Mouse (Mus musculus) kidney, adult 2 months (tissue): ENCODE measurements around the gene Scgb2a2.

Experiments used
- CTCF ChIP-seq: fragments of 200-500 bp; conservative IDR thresholded peaks from 2 replicates; pipeline ENCODE4 v1.5.1; 2011; ENCODE audit warnings: low read depth, mild to moderate bottlenecking, control low read depth, low read length, moderate library complexity, mixed read lengths; ENCODE audit not compliant: insufficient read depth, insufficient read length
- POLR2A ChIP-seq: fragments of 200-500 bp; IDR thresholded peaks from one replicate; pipeline ENCODE4 v1.6.1; 2011; ENCODE audit warnings: low read depth, low read length, control low read depth

DNA sequence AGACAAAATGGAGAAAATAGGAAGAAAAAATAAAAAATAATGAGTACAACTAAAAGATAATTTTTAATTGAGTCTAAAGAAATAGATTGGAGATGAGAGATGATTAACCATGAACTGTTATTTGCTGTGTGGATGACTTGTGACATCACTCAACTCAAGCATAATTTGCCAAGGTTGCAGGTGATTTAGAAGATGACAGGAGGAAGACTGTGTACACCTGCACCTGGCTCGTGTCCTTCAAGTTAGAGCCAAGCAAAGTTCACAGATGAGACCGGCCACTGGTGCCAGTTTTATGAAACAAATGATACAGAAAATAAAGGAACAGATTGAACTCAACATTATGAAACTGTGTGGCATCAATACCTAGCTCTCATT is 10.0 kb upstream of the Scgb2a2 start:
- TF ChIP-seq POLR2A: no peak
- TF ChIP-seq CTCF: no peak
